Mouse (Mus musculus) kidney, postnatal 14 days (tissue): ENCODE measurements around the gene Fam169b.
"Not testable (repeated sequence)": the region's sequence is repeated elsewhere in the genome, so short reads cannot be mapped to it uniquely, and the experiment has no call there.

Experiments used
- DNase-seq: peaks from one replicate; pipeline ENCODE4 v3.0.0; 2022; ENCODE audit warnings: mixed read lengths

Fam169b gene

DNA sequence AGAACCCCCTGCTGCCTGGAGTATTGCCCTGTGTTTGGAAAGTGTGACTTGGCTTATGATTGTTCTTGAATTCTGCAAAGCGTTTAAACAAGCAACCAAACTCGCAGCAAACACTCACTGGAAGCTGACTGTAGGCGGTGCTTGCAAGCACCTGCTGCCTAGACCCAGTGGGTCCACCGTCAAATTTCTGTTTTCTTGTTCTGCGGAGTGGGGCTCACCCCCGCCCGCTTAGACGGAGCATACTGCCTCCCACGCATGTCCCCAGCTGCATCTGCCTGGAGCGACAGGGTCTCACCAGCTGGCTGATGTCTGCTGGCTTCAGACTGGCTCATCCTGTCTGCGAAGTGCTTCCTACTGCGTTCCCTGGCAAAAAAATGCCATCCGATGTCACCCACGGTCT is 9.1 kb upstream of the Fam169b start:
- peak; percentile 69 for DNase-seq

DNA sequence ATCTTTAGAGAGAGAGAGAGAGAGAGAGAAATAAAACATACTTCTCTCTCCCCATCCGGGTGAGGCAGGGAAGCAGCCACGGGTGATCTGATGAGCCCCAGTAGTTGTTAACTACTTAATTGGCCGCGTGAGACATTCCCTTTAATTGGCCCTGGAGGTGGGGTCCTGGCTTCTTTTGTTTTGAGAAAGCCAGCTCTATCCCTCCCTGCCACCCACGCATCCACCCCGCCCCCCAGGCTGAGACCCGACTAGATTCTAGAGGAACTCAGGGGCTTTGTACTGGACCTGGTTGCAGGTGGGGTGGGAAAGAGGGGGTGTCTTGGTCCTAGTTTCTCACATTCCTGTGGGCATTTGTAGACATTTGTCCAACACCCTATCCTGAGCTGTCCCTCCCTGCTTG is 8.2 kb upstream of the Fam169b start:
- DNase-seq: no peak

DNA sequence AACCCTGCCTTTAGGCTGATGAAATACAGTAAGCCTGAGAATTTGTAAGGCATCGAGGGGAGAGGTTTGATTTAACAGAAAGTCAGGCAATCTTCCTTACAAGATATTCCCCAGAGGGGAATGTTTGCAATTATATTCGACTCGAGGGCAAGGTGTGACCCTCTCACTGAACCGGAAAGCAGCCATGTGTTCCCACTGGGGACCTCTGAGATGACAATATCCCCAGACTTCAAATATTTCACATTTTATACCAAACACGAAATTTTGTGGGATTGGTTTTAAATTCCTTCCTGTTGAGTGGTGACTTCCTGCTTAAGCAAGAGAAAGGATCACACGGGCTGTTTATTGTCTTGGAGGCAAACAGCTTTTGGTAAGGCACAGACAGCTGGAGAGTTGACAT is 6.9 kb upstream of the Fam169b start:
- DNase-seq: no peak

DNA sequence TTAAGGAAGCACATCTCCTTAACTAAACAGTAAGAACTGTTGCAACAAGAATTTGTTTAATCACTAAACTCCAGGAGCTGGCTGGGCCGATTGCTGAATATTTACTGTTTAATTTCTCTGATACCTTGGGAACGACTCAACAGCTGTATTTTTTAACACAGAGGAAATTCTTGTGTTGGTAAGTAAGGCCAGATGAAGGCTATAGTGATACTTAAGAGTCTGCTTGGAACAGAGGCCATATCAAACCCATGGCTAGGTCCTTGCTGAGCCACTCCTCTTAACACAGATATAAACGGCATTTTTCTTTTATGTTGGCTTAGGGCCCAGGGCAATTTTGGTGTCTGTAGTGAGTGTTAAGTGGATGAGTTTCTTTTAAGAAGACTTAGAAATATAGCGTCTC is 3.1 kb upstream of the Fam169b start:
- DNase-seq: no peak

DNA sequence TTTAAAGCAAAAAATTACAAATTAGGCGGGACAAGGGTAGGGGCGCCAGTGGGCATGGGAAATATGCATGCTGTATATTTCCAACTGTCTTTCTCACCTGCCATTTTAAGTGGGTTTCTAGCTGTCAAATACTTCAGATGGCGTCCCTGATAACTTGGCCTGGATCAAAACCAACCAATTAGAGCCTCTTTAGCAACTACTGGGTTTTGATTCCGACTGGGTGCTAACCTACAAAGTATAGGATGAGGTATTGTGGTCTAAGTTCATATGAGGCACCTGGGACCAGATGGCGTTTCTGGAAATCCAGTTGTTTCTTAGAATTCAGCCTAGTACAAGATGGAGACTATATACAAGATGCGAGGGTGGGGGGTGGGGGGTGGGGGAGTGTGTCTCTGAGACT is 1.8 kb upstream of the Fam169b start:
- DNase-seq: no peak

DNA sequence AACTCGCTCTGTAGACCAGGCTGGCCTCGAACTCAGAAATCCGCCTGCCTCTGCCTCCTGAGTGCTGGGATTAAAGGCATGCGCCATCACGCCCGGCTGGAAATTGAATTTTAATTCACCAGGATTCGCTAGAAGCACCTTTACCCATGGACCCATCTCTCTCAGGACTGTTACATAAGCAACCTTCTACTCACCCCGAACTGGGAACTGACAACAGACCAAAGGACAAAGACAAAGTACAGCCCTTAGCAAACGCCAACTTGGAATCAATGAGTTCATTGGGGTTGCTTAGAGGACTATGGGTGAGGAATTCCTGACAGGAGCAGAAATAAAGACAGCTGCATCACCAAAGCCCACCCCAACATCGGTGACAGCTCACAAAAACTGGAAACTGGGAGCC is 1.0 kb upstream of the Fam169b start:
- peak; percentile 16 for DNase-seq

DNA sequence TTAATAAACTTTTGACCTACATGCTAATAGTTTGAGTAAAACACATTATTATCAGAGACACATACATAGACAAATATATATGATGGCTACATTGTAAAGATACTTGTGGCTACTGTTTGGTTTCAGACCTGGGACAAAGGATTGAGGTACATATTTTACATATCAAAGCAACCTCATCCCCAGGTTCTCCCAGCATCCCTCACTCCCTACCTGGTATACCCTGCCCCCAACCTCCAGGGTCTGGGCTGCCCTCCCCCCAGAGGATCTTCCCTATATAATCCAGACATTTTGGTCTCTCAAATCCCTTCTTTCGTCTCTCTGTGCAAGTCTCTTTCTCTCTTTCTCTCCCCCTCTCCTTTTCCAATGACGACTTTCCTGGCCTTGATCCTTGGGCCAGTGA is 579 bp downstream of the Fam169b start:
- DNase-seq: no peak

DNA sequence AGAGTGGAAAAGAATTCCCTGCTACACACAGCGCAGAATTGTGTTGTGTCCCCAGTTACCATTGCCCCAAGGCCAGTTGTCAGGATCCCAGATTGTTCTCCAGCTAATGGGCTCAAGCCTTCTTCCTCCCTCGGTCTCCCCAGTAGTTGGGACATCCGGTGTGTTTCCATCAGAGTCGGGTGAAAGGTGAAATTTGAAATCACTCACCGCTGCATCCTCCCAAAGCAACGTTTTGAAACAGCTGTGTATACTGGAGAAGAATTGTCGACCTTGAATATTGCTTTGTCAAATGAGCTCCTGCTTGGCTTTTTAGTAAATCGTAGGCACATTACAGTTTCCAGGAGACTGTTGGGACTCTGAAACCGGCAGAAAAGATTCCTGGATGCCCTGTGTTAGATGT is 1.3 kb downstream of the Fam169b start:
- no peak for DNase-seq

DNA sequence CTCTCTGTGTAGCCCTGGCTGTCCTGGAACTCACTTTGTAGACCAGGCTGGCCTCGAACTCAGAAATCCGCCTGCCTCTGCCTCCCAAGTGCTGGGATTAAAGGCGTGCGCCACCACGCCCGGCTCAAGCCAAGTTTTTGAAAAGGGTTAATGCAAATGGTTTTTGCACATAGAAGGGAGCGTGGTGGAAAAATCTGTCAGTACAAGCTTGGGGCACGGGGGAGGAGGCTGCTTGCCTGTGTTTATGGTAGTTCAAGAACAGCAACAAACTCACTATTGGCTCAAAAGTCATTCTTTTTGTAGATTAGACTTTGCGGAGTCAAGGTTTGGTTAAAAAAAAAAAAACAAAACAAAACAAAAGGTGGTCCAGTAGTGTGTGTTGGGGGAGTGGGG is 1.8 kb downstream of the Fam169b start:
- DNase-seq: not testable (repeated sequence)

DNA sequence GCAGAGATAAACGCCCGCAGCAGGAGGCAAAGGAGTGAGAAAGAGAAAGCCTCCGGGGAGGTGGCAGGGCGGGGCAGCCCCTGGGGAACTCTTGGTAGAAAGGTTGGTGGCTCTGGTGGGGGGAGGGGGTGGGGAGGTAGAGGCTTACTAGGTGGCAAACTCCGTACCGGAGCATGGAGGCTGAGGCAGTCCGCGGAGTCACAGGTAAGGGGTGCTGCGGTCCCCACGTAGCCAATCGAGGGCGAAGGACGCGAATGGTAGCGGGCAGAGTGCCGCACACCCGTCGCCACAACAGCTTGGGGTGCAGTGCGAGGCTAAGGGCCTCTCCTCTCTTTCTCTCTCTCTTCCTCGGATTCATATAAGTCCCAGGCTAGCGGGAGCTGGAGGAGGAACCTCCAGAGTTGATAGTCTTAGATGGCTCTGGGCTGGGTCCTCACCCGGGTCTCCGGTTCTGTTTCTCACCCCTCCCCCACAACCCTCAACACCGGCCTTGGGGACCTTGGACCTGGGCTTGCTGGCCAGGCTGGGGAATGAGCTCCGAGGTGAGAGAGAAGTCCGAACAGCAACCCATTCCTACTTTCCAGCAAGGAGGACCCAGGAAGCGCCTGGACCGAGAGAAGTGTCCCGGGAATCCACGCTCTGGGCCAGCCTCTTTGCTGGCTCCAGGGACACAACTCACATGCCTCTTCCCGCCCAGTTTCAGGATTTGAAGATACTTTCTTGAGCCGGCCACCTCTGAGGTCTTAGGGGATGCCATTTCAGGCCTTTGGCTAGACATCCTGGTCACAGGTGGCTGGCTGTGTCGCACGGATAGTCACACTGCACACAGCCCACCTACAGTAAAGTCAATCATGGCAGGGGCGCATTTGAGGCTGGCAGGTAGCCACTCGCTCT is 2.4 kb downstream of the Fam169b start:
- DNase-seq: peak; percentile 37

DNA sequence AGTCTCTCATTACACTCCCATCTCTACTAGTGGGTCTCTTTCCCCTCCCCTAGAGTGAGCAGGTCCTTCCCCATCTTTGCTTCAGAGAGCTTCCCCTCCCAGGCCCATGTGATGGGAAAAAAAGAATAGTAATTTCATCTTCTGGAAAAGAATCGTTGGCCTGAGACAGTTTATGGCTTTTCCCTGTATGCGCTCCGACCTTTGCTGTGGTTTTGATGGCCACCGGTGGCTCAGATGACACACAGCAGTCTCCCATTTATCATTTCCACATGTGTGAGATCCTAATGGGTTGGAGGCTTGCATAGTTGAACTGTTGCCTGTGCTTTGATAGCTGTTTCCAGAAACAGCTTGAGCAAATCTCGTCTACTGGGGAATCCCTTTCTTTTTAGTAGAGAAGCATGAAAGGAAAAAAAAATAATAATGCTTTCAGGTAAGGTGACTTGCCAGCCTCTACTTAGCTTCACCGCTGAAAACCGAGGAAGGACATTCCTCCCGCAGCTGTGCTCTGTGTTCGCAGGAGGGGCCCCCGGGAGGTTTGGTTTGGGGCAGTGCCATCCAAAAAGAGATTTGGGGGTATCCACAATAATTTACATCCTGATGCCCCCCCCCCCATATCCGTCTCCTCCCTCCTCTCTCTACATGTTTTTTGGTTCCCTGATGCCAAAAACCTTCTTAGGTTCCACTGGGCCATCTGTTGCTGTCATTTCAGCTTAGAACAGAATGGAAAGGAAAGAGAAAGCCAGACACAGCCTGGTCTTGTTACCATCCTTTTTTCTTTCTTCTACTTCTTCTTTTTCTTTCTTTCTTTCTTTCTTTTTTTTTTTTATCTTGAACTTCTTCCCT is 3.6 kb downstream of the Fam169b start:
- DNase-seq: no peak

DNA sequence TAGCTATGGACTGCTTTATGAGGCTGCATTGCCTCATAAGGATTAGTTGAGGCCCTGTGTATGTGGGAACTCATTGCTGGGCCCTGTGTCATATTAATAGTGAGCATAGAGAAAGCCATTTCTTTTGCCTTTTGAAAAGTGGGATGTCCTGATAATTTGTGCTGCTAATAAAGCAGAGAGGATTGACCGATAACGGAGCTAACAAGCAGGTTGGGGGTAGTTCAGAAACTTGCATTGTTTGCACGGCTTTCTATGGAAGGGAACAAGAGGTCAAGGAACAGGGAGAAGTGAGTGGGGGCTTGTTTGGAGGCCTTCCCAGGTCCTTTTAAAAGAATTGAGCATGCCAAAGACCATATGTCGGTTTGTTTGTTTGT is 4.2 kb downstream of the Fam169b start:
- no peak for DNase-seq

DNA sequence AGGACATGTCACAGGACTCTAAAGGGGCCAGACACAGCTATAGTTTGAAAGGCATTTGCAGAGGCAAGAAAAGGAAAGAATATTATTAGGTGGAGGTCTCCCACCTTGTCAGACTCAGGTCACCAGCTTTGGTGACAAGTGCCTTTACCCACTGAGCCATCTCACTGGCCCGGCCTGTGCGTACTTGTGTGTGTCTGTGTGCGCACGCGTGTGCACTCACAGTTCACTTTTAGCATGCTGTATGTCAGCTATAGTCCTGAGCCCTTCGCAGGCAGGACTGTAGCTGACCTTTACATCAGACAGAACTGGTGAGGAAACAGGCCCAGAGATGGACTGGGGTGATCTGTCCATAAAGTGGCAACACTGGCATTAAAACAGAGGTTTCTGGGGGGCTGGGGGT is 4.7 kb downstream of the Fam169b start:
- DNase-seq: no peak

DNA sequence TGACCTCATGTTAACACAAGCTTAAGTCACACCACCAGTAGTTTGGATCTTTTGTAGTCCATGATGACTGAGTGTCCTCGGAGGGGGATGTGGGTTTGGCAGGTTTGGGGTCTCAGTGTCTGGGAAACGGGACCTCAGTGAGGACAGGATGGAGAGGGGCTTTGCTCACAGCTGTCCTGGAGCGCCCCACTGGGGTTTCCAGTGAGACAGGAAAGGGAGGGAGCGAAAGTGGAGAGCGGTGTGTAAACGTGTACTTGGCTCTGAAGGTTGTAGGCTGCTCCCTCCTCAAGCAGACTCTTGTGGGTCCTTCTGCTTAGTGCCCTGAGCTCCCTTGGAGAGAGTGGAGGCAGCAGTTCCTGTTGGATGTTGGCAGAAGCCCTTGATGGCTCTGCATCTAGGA is 5.3 kb downstream of the Fam169b start:
- no peak for DNase-seq

DNA sequence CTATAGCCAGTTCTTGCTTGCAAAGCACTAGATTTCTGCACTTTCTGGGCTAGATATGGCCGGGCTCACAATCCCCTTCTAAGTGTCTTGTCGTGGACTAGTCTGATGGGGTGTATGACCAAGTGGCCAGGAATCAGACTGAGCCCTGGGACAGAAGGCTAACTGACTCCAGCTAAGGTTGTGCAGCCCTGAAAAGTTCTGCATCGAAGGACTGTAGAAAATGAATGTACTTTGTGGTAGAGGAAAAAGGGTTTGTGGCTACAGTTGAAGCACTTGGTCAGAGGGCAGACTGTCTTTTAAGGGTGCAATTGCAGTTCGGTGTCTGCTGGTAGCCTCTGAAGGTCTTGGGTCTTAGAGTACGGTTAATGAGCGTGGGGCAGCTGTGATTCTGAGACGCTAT is 5.8 kb downstream of the Fam169b start:
- no peak for DNase-seq

DNA sequence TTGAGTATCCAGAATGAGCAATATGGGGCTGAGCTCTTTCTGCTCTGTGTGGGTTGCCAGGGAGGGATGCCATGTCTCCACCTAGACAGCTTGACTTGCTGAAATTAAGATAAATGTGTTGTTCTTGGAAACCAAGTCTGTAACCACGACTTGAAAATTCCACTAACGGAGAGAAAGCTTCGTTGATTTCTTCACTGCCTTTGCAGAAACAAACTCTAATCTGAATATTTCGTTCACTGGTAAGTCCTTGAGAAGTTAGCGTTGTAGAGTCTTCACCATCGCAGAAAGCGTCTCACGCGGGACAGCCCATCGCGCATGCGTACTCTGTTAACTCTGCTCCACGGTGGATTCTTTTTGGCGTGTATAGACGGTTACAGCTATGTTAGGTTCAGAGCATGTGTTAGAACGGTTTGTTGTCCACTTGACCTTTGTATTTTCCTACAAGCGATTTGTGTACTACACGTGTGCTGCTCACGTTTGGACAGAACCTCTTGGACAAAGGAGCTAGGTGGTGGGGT is 6.8 kb downstream of the Fam169b start:
- no peak for DNase-seq

DNA sequence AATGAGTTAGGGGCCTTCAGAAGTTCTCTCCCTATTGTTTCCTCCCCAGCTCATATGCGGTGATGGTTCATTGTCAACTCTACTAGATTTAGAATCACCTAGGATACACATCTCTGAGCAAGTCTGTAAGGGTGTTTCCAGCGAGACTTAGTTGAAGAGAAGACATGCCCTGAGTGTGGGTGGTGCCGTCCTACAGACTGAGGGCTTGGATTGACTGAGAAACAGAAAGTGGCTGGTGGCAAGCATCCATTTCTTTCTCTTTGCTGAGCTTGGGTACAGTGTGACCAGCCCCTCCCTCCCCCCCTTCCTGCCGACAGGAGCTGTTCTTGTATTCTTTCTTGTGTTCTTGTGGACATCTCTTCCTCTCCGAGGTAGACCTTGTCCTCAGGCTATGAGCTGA is 7.7 kb downstream of the Fam169b start:
- no peak for DNase-seq

DNA sequence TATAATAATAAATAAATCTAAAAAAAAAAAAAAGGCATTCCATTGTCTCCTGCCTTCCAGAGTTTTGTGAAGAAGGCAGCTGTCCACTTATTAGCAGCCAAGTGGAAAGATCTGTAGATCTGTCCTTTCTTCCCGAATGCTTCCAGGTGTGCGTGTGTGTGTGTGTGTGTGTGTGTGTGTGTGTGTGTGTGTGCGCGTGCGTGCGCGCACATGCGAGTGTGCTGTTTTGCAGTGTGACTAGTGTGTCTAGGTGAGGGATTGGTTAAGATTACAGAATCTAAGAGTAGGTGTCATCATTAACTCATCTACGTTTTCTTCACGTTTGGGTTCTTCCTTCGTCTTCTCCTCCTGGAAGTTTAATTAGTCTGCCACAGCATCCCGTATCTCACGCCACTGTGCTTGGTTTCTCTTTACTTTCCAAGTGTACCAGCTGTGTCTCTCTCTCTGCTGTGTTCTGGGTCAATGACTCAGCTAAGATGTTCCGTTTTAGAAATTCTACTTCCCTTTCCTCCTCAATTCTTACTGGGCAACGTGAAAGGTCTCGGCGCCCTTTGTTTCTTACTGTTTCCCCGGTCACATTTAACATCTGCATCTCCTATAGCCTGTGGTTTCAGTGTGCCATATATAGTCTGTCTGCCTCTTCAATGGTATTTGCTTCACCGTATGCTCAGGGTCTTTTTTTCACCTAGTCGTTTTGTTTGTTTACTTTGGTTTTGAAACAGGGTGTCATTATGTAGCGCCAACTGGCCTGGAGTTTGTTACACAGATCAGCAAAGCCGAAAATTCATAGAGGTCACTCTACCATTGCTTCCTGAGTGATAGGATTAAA is 8.9 kb downstream of the Fam169b start:
- no peak for DNase-seq

DNA sequence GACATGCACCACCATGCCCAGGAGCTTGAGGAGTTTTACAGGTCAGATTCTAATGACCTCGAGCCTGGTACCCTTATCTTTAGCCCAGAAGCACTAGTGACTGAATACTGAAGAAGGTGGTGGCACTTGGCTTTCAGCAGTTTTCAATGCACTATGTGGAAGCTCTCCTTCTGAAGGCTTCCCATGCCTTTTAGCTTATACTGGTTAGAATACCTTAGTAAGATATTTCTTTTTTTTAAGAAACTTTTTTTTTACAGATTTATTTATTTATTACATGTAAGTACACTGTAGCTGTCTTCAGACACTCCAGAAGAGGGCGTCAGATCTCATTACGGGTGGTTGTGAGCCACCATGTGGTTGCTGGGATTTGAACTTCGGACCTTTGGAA is 9.5 kb downstream of the Fam169b start:
- DNase-seq: not testable (repeated sequence)

DNA sequence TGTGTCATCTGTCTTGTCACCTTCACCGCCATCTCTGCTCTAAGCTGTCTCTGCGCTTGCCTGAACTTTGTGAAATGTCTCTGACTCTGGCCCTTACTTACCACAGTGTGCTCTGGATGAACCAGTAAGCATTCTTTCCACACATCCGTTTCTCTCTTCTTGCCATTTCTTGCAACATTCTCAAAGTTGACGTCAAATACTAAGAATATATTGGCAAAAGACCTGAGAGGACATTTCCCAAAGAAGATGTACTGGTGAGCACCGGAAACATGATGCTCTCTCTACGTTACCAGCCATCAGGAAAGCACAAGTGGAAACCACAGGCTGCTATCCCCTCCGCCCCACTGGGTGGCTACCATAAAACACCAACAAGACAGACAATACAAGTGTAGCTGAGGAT is 10.1 kb downstream of the Fam169b start:
- DNase-seq: no peak

DNA sequence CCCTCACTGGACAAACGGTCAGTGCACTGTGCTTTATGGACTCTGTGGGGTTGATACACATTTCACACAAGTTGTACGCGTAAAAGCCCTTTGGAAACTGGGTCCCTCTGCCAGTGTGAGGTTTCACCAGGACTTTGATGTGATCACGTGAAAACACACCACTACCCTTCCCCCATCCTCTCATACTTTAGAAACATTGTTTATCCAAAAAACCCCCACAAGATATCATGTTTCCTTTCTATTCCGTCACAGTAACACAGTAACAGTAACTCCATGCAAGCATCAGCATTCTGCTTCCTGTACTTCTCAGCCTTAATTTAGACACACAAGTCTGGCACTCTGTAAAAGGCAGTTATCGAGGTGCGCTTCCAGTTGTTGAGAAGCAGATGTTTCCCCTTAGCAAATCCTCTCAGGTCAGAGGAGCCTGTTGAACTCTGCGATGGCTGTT is 12.2 kb downstream of the Fam169b start:
- DNase-seq: peak; percentile 19

DNA sequence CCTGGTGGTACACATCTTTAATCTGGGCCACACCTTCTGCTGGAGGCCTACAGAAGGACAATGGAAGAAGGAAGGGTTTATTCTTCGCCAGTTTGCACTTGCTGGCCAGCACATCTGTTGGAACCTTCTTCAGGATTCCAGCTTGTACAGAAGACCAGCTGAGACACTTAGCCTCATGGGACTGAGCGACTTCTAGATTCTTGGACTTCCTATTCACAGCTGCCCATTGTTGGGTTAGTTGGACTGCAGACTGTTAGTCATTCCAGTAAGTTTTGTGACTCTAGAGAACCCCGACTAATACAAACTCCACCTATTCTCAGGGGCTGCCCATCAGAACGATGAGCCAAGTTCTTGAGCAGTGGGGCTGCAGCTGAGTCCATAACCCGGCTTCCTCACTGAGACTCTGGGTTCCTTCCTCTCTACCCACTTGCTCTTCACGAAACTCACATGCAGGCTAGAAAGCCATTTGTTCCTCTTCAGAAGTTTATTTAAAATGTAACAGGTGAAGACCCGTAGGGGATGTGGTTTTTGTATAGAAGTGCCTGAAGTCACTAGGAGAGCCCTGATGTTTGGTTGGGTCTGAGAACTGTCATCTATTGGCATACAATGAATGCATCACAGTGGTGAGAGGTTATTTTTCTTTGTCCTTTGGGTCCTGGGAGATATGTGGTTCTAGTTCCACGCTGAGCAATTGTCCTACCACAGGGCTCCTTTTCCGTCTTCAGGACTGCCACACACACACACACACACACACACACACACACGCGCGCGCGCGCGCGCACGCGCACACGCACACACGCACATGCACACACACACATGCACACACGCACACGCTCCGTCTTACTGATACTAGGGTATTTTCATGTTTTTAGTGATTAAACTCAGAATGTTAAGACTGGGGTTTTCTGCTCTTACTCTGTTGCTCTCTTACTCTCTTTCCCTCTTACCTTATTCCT is 13.2 kb downstream of the Fam169b start:
- no peak for DNase-seq
